Mouse (Mus musculus) embryonic fibroblast, embryonic 13.5 days (primary cell): ENCODE data around the gene Crtap.

Experiments used
- CTCF ChIP-seq: IDR thresholded peaks from 2 replicates; pipeline ENCODE4 v1.5.1; 2011; ENCODE audit warnings: mild to moderate bottlenecking, control low read depth, low read length, moderate library complexity, borderline replicate concordance; ENCODE audit not compliant: insufficient read depth
- POLR2A ChIP-seq: IDR thresholded peaks from 2 replicates; pipeline ENCODE4 v1.6.1; 2011; ENCODE audit warnings: low read depth, mild to moderate bottlenecking, control low read depth, low read length, moderate library complexity

DNA sequence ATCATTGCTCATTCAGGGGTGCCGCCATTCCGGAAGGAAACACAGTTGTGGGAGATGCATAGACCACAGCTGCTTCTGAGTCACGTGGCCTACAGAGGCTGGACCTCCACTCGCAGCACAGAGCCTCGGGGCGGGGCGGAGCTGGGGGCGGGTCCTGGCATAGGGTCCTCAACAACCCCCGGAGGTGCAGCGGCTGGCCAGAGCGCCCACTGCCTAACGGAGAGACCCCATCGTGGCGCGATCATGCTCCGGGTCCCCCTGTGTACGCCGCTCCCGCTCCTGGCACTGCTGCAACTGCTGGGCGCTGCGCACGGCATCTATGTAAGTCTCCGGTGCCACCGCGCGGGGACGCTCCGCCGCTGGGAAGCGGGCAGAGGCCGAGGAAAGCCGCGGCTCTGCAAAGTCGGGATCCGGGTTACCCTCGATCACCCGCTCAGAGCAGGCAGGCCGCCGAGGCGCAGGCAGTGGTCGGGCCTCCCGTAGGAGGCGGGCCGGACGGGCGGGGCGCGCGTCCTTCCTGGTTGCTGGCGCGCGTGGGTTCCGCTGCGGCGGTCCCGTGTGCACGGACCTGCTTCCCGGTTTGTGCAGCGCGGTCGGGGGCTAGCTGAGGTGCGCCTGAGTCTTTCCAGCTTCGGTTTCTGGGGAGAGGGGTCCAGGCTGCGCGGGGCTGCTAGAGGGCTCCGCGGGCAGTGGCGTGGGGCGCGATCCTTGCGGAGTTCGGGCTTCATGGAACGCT, 10.6 kb upstream of the Crtap start, which contains the start of the genes Glb1 and Tmppe:
- TF ChIP-seq CTCF (peak; percentile 18; the same call in 1 of the 2 replicates), POLR2A (peak; percentile 74)
